Mouse (Mus musculus): ENCODE results near the gene Stab1.

Gene Stab1

DNA sequence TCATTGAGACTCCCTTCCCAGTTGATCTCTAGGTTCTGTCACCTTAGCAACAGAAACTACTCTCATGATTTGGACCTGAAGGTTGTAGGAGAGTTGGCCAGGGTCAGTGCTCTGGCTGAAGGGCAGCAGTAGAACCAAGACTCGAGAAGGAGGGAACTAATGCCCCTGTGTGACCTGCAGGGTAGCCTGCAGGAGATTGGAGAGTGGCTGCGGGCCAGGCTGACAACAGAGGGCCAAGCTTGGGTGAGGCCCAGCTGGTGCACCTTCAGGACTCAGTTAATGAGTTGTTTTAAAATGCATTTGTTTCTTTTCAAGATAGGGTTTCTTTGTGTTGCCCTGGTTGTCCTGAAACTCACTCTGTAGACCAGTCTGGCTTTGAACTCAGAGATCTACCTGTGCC is 3.4 kb downstream of the Stab1 start:
- DNase-seq (ENCODE audit: low spot score in 2 of 2) = no peak

DNA sequence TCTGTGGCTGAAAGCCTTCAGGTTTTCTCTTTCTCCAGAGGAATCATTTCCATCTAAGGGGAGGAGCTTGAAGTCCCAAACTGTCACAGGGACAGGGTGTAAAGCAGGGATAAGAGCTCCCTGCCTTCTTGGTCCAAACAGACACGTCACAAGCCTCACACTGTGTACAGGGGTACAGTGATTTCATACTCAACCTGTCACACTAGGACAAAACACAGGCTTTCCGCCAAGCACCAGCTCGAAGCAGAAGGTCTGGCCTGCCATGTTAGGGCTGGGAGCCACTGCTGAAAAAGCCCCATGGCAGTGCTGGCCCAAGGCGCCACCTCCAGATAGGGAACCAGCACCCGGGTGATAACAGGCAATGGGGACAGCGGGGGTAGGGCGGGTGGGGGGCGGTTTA is 4.4 kb downstream of the Stab1 start:
- DNase-seq (ENCODE audit: low spot score in 2 of 2) = no peak

GRCm38 (mm10) chr14:31161638-31162037 is 6.8 kb downstream of the Stab1 start:
- DNase-seq (ENCODE audit: low spot score in 2 of 2) = no peak

GRCm38 (mm10) chr14:31161191-31161590 is 7.2 kb downstream of the Stab1 start:
- DNase-seq (ENCODE audit: low spot score in 2 of 2) = no peak

DNA sequence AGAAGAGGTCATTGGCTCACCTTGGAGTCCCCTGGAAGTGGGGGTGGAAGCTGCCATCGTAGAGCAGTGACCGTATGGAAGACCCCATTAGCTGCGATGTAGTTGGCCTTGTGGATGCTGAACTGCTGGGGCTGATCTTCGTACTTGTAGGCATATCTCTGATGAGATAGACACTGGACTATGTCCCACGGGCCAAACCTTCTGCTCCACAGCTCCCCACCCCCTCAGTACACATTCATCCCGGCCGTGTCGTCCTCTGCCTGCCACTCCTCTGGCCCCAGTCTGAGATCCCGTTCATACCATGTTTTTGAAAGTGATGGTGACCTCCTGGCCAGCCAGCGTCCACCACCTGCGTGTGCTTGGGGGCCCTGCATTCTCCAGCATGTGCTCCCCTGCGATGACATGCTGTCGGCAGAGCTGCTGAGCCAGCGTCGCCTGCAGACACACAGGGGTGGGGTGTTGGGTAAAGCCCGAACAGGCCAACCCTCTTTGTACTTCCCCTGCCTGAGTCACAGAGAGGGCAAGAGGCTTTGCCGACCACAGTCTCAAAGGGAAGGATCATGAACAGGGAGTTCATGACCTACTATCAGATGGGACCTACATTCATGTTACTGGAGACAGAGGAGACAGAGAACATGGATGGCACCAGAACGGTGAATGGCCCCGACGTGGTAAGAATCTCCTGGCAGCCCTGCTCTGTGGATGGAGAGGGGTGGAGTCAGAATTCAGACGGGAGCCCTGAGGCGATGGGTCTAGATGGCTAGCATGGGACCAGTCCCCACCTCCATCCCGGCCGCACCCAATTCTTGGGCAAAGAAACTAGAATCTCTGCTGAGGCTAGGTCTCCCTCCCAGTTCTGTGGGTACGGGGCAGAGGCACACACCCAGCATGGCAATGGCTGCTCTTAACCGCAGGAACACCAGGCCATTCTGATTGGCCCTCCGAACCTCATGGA is 8.0 kb downstream of the Stab1 start:
- DNase-seq (ENCODE audit: low spot score in 2 of 2) = no peak

DNA sequence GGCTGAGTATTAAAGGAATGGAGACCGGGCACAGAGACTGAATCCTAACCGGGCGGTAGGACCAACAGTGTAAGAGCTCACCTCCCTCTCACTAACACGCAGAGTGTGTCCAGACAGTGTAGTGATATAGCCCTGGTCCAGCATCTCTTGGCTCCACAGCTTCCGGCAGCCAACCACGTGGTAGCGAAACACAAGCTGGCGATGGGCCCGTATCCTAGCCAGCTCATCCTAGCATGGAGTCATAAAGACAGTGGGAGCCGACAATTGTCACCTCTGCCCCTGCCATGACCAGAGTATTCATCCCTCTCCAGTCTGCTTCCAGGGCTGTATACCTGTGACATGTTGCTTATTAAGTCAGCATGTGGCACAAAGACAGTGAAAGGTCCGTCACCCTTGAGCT is 22.7 kb downstream of the Stab1 start:
- no peak for DNase-seq (ENCODE audit: low spot score in 2 of 2)

DNA sequence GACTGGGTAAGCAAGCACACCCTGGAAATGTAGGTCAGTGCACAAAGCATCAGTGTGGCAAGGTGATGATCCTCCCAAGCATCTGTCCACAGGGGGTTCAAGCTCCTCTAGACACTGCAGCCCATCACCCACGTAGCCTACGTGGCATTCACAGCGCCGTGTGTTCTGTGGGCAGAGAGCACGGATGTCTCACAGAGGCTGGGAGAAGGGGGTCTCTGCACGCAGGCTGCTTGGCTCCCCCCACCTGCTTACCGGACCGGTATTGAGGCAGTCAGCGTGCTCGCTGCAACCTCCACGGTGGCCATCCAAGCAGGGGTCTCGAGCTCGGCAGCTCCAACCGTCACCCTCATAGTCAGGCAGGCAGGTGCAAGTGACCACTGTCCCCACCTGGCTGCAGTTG is 27.4 kb downstream of the Stab1 start:
- DNase-seq (ENCODE audit: low spot score in 2 of 2) = no peak

GRCm38 (mm10) chr14:31140141-31140540 is 28.3 kb downstream of the Stab1 start:
- no peak for DNase-seq (ENCODE audit: low spot score in 2 of 2)

GRCm38 (mm10) chr14:31139666-31140065 is 28.8 kb downstream of the Stab1 start:
- no peak for DNase-seq (ENCODE audit: low spot score in 2 of 2)

DNA sequence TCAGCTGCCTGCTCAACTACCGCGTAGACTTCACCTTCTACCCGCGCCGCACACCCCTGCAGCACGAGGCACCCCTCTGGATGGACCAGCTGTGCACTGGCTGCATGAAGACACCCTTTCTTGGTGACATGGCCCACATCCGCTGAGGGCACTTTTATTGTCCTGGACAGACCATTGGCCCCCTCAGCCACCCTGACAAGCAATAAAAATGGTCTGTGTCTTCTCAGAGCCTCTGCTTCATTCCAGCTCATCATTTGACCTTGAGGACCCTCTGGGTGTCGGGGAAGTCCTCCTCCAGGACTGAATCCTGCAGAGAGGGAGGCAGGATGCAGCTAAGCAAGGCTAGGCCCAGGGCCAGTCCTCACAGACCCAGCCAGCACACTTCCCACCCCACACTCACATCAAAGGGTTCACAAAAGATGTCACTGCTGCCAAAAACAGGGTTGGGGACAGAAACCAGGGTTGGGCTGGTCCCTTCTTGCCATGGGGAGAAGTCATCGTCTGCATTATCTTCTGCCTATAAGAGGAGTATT is 29.5 kb downstream of the Stab1 start:
- no peak for DNase-seq (ENCODE audit: low spot score in 2 of 2)

- DNase-seq (ENCODE audit: low spot score in 2 of 2) = no peak
Observed at GRCm38 (mm10) chr14:31138219-31138896, 30.1 kb downstream of the Stab1 start.

DNA sequence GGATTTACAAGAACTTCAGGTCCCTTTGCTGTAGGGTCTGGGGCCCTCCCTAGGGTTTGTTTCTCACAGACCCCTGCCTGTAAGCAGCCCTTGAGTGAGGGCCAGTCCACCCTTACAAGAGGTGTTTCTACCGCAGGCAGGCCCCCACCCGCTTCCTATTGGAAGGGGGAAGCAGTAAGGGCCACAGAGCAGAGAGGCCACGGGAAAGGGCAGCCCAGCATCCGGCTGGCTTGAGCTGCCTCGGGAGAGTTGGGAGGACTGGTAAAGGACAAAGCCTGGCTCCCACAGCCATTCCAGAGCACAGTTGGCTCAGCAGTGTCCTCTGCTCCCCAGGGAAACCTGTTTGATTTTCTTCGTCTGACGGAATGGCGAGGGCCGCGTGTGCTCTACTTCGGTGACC is 30.6 kb downstream of the Stab1 start:
- DNase-seq (ENCODE audit: low spot score in 2 of 2) = no peak

DNA sequence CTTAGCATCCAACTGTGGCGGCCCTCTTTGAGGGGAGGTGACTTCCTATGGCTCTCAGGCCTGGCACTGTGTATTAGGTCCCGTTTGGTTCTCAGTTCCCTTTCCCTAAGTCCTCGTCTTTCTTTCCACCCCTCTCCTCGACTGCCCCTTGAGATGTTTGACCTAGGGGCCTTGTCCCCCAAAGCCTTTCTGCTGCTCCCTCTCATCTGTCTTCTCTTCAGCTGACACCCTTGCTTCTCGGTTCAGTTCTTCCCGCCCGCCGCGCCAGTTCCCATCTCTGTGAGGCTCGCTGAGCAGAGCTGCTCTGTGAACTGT is 31.2 kb downstream of the Stab1 start:
- no peak for DNase-seq (ENCODE audit: low spot score in 2 of 2)

- no peak for DNase-seq (ENCODE audit: low spot score in 2 of 2)
Observed at GRCm38 (mm10) chr14:31136411-31137280, 31.8 kb downstream of the Stab1 start.

- DNase-seq (ENCODE audit: low spot score in 2 of 2) = no peak
Observed at GRCm38 (mm10) chr14:31135495-31136410, 32.7 kb downstream of the Stab1 start.

- peak in 1 of 2 experiments; percentile 5 for DNase-seq (ENCODE audit: low spot score in 2 of 2)
Observed at GRCm38 (mm10) chr14:31134015-31135000, 34.1 kb downstream of the Stab1 start.

- DNase-seq (ENCODE audit: low spot score in 2 of 2) = peak in 1 of 2 experiments; percentile 11
Observed at GRCm38 (mm10) chr14:31133023-31133665, 35.3 kb downstream of the Stab1 start.

DNA sequence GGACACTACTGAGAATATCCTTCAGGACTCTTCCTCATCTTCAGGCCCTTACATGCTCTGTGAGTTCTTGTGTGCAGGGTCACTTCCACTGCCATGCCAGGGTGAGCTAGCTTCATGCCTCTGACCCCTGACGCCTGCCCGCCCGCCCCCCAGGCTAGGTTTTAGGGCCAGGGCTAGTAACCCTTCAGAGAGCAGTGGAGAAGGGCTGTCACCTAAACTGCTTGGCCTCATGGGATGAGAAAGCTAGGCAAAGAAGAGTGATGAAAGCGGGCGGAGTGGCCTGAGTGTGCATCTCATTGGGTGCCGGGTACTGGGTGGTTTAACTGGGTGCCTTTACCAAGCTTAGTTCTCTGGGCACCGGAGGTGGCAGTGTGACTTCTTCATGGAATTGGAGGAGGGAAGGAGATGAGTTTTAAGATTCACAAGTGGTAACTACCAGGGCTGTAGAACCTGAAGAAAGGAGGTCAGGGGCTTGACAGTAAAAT is 35.9 kb downstream of the Stab1 start:
- peak in 1 of 2 experiments; percentile 3 for DNase-seq (ENCODE audit: low spot score in 2 of 2)

- DNase-seq (ENCODE audit: low spot score in 2 of 2) = peak in 1 of 2 experiments; percentile 10
Observed at GRCm38 (mm10) chr14:31132031-31132430, 36.4 kb downstream of the Stab1 start.
